Mouse (Mus musculus) cerebellum, adult 9-11 months (tissue): ENCODE results near the gene Kiss1r.

Source experiments
- DNase-seq: peaks from one replicate; pipeline ENCODE4 v3.0.0; 2022

Kiss1r gene

DNA sequence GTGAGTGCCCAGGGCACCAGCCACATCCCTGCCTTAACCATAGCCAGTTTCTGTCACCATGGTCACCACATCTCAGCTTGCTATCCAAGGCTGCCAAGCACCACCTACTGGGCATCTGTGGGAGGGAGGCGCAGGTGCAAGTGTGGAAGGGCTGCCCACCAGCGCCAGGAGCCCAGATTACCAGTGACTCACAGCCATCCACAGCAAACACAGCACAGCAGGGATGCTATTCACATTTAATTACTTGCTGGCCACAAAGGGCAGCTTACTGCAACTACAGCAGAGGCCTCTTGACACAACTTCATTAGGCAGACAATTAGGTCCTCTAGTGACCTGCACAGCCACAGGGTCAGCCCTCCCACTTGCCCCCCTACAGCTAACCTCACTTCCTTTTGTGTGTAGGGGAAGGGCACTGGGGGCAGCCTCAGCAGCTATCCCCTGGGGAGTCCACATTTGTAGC is 15.8 kb upstream of the Kiss1r start:
- no peak for DNase-seq

DNA sequence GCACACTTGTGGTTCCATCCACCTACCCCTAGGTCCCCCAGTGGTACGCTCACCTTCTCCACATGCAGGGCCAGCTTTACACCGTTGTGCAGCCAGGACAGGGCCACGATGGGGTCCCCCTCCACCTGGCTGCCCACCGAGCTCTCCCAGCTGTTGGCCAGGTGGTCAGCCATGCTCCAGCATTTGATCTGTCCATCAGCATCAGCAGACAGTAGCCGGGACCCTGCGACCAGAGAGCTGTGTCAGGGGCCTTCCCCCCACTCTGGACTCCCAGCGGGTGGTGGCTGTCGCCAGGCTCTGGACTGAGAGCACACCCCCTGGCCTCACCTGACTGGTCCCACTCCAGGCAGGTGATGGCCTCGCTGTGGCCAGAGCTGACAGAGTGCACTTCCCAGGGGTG is 10.1 kb upstream of the Kiss1r start:
- DNase-seq = peak; percentile 68

DNA sequence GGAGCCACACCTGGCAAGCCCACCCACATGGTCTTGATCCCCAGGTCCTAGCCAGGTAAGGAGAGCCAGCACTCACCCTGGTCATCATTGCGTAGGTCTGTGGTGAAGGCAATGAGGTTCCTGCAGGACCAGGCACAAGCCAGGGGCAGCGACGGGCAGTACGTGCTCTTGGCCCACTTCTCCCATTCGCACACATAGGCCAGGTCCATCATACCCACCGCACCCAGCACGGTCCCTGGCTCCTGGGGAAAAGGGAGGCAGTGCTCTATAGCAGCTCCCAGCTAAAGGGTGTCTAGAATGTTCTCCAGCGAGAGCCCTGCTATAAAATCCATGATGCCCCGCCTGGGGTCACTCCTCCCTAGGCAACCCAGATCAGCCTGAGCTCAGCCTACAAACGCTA is 9.4 kb upstream of the Kiss1r start:
- peak; percentile 62 for DNase-seq

DNA sequence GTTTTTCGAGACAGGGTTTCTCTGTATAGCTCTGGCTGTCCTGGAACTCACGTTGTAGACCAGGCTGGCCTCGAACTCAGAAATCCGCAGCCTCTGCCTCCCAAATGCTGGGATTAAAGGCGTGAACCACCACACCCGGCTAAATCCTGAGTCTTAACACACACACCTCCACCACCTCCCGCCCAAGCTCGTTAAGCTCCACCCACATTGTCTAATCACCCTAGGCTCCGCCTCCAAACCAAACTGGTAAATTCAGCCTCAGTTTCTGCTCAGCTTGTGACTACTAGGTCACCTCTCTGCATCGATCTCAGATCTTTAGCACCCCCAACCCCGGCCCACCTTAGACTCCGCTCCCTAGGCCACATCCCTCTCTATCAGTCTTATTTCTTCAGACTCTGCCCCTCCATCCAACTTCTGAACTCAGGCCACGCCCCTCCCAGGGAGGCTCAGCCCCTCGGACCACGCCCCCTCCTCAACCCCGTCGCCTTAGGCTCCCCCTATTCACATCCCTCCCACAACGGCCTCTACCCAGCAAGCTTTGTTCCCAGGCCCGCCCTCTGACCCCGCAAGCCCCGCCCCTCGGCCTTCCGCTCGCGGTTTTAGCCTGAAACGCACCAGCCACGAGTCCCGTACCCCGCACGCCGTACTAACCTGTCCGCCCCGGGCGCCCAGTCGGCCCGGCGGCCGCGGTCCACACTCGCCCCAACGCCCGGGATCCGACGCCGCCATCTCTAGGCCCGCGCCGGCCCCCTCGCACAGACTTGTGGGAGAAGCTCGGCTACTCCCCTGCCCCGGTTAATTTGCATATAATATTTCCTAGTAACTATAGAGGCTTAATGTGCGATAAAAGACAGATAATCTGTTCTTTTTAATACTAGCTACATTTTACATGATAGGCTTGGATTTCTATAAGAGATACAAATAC is 8.3 kb upstream of the Kiss1r start, which contains the start of gene Med16:
Med16 (minus strand) TSS at position 757 of the 925 bp plus-strand sequence.
- peak; percentile 98 for DNase-seq

DNA sequence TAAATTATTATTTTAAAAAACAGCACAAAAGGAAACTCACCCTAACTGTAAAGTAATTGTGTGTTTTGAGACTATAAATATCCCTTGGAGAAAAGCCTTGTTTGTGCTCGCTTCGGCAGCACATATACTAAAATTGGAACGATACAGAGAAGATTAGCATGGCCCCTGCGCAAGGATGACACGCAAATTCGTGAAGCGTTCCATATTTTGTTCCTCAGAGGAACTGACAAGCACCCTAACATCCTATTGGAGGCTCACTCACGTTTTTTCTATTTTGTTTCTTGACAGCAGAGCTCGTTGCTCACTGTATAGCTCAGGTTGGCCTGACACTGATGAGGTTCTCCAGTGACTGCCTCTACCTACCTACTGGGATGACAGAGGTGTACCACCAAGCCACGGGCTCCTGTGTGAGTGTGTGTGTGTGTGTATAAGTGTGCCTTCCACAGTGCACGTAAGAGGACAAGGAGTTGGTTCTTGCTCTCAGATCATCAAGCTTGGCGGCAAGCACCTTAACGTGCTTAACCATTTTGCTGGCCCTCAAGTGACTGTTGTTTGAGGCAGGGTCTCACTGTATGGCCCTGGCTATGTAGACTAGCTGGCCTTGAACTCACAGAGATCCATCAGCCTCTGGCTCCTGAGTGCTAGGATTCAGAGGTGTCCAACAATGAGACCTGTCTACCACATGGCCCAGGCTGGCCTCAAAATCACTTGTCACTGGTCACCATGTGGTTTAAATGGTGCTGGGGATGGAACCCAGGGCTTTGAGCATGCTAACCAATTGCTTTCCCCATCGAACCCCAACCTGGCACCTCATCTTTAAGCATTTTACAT is 7.5 kb upstream of the Kiss1r start:
- peak; percentile 70 for DNase-seq

DNA sequence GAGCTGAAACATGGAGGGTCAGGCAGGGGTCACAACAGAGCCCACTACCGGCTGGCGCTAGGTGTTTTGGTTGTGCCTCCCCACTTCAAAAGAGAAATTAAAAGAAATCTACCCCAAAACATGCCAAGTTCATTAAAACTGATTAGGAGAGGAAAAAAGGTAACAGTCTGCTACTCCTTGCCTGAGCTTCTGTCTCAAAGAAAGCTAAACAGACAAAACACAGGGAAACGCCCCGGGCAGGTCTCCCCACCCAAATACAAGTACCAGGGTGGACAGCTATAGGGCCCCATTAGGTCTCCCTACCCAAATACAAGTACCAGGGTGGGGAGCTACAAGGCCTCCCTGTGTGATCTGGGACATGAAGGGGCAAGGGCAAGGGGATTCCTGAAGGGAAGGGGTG is 6.2 kb upstream of the Kiss1r start, which contains the start of gene Gm26602:
Gm26602 (plus strand) TSS at position 301 of the 400 bp plus-strand sequence.
- DNase-seq = peak; percentile 37

DNA sequence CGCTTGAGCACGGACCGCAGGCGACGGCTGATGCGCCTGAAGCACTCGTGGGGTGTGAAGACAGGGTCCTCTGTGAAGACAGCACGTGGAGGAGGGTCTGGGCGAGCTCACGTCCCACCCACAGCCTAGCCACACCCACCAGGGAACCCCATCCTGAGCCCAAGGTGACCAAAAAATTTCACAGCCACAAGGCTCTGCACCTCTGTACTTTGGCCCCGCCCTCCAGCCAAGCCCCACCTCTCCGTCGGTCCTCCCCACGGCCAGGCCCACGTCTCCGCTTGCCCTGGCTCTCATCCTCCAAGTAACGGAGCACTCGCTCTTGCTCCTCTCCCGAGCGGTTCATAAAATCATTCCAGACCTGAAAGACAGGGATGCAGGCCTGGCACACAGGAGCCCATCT is 4.4 kb upstream of the Kiss1r start:
- peak; percentile 56 for DNase-seq

DNA sequence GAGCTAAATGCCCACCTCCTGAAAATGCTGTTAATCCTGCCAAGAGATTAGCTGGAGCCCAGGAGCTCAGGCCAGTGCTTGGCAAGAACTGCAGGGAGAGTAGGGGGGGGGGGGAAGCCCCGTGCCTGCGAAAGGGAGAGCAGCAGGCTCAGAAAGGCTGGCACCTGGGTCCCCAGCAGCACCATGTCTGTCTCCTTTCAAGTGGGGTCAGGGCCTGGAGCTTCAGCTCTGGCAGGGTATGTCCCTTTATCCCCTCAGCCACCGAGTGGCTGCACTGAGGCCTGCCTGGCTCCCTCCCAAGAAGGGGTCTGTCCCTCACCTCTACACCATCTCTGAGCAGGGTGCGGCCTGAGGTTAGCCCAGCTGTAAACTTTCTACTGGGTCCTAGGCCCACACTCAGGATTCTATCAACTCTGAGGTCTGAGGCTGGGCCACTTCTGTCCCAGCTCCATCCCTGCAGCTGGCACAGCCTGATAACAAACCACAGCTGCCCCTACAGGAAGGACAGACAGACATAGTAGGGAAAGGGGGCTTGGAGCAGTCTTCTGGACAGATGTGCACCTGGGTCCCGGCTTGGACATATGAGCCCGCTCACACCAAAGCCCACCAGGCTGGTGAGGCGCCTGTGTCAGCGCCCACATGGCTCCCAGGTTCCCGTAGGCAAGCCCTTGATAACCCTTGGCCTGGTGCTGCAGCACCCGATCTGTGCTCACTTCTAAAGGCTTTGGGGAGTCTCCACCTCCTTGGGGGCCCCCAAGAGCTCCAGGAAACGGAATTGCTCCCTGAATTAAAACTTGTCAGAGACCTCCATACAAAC is 2.4 kb upstream of the Kiss1r start:
- DNase-seq = peak; percentile 55

DNA sequence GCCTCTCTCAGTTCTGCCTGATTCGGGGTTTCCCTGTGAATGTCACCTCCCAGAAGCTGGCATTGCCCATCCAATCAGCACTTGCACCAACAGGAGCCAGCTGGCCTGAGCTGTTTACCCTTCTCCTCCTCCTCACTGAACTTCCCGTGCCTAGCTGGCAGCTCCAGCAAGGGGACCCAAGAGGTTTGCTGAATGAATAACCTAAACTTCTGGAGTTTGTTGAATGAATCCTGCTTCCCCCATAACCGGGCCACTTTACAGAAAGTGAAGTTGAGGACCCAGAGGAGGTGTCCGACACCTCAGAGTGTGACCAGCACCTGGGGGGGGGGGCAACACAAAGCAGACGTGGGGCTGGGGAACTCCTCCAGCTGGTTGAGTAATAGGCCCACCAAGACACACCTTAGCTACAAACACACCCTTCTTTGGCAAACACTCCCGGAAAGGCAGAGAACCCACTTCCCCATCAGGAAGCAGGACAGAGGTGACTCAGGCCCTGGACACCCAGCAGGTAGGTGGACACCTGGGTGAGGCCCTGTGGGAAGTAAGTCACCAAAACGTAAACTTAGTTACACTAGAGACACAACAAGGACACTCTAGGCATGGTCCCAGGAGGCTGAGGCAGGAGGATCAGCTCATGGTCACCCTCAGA is 1.7 kb upstream of the Kiss1r start:
- peak; percentile 47 for DNase-seq

DNA sequence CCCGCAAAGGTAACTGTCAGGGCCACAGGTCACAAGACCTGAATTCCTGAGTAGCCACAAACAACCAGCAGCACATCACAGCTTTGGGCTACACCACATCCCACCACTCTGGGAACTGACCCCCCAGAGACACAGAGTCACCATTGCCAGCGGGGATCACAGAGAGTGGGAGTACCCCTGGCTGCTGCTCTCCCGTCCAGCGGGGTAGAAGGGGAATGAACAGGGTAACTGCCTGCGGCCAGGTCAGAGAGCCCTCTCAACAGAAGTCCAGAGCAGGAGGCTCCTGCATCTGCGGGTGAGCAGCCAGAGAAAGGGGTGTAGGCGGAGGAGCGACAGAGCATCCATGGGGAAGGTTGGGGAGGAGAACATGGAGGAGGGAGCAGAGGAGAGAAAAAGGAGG is 690 bp upstream of the Kiss1r start:
- DNase-seq = peak; percentile 66

DNA sequence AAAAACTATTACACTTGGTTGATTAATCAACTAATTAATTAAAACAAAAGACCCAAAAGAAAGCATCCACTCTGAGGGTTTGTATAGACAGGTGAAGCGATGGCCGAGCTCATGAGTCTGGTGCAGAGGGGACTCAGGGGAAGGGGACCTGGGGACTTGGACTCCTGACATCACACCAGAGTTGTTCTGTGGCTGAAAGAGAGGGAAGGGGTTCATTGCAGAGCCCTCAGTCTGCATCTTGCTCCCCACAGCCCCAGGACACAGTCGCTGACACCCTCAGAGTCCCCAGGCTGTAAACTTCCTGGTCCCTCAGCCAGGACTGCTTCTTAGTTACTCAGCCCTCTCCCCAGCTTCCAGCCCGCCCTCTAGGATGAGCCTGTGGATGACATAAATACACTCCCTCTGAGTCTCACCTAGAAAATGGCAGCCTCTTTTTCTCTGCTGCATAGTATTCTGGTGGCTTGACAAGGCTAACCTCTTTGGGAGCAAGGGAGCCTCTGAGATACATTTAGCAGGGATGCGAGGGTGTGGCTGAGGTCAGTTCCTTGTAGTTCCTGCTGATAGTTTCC is 845 bp downstream of the Kiss1r start:
- DNase-seq = peak; percentile 45

DNA sequence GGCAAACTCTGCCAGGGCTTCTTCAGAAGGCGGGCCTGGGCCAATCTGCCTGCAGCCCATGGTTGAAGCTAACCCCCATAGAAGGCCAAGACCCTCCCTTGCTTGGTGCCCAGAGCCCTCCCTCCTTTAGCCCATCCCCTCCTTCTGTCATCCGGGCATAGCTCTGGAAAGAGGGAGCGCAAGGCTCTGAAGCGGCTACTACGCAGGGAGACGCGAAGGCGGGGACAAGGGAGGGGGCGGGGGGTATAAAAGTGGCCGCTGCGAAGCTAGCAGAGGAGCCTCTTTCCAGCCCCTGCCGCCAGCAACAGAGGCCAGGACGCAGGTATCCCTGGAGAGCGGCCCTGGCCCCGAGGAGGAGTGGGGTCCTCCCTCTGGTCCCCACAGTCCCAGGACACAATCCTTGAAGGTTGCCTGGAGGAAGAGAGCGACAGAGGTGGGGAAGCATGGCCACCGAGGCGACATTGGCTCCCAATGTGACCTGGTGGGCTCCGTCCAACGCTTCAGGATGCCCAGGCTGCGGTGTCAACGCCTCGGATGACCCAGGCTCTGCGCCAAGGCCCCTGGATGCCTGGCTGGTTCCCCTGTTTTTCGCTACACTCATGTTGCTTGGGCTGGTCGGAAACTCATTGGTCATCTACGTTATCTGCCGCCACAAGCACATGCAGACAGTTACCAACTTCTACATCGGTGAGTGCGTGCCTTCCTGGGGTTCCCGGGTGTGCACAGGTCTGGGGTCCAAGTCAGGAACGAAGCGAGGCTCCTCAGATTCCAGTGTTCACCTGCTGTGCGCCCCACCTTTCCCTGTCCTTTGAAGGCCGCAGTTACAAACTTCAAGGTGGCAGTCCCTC is 1.7 kb downstream of the Kiss1r start:
- DNase-seq = peak; percentile 73

DNA sequence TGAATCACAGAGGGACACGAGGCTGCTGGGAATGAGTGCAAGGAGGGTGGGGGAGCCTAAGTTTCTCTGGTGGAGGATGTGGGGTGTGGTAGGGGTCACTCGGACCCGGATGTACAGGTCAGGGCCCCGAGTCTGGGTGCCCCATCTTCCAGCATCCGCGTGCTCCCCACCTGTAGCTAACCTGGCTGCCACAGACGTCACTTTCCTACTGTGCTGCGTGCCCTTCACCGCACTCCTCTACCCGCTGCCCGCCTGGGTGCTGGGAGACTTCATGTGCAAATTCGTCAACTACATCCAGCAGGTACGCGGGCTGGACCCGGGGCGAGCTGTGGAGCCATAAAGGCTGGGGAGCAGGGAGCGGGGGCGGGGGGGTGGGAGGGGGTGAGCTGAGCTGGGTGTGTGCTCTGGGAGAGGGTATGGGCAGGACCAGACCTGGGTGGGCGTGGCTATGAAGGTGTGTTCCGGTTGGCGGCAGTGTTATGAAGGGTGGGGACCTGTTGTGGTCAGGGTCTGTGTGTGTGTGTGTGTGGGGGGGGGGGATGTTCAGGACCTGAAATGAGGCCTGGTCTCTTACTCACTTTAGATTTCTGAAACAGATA is 2.6 kb downstream of the Kiss1r start:
- DNase-seq = peak; percentile 63

DNA sequence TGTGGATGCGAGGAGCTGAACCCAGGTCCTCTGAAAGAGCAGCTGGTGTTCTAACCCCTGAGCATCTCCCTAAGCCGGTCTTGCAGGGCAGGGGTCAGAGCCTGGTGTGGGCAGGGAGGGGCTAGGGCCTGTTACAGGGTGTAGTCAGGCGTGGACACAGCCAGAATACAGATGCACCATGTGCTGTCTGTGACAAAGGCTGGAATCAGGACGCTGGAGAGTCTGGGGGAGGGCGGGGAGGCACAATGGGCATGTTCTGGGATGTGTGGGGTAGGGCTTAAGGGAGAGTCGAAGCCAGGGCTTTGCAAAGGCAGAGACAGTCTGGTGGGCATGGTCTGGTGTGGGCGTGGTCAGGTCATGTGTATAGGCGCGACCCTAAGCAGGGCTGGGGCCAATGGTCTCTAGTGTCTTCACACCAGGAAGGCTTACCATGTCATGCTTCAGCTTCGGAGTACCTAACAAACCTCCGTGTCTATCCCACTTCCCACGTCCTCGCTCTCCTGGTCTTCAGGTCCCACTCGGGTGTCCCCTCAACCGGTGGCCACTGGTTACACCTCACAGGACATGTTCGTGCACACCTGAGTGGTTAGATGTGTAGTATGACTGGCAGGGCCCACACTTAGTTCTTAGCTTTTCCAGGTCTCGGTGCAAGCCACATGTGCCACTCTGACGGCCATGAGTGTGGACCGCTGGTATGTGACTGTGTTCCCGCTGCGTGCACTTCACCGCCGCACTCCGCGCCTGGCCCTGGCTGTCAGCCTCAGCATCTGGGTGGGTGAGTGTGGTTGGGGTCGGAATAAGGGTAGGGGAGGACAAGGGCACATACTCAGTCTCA is 3.5 kb downstream of the Kiss1r start:
- peak; percentile 63 for DNase-seq

DNA sequence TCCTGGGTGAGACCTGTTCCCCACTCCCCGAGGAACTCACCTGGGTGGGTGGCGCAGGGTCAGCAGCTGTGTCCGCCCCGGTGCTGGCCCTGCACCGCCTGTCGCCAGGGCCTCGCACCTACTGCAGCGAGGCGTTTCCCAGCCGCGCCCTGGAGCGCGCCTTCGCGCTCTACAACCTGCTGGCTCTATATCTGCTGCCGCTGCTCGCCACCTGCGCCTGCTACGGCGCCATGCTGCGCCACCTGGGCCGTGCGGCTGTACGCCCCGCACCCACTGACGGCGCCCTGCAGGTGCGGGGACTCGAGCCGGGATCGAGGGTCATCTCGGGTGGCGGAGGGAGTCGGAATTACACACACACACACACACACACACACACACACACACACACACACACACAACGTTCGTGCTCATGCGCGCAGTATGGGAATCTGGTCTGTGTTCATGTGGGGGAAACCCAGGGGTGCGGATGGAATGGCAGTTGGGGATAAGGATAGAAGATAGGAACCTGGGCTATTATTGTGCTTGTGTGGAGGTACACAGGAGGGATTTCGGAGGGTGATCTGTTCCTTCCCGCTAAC is 4.3 kb downstream of the Kiss1r start, which contains the start of gene R3hdm4:
R3hdm4 (minus strand) TSS at position 251 of the 578 bp plus-strand sequence.
- peak; percentile 58 for DNase-seq

DNA sequence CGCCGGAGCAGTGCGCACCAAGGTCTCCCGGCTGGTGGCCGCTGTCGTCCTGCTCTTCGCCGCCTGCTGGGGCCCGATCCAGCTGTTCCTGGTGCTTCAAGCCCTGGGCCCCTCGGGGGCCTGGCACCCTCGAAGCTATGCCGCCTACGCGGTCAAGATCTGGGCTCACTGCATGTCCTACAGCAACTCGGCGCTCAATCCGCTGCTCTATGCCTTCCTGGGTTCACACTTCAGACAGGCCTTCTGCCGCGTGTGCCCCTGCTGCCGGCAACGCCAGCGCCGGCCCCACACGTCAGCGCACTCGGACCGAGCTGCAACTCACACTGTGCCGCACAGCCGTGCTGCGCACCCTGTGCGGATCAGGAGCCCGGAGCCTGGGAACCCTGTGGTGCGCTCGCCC is 4.8 kb downstream of the Kiss1r start:
- DNase-seq = peak; percentile 65

DNA sequence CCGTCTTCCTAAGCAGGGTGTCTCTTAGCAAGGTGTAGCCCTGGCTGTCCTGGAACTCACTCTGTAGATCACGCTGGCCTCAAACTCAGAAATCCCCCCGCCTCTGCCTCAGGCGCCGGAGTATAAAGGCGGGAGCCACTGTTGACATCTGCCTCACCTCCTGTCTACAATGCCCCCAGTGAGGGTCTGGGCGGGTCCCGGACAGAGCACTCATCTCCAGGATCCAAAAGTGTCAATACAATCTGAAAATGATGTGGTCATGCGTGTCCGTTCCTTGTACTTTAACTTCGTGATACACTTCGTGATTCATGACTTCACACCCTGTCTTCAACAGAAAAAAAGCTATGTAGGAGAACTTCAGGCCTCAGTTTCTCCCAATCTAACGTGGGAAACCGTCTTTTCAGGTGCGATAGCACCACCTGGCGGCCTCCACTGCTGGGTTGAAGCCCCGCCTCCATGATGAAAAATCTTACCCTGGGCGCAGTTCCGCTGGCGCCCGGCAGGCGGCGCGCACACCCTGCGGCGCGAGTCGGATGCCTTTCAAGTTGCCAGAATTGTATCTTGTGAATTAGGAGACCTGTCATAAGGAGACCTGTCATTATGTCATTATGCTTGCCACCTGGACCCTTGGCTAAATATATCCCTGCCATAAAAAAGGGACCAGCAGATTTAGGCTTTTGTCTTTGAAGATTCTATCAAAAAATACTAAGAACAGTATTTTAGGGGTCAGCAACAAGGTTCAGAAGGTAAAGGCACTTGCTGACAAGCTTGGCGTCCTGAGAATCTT is 8.4 kb downstream of the Kiss1r start:
- DNase-seq = peak; percentile 92
